Mouse (Mus musculus) testis, adult 2 months (tissue): ENCODE data around the gene Ly6g6d. TPM values are rescaled to one million over a fixed set of nuclear protein-coding genes. Genes with fewer than 3 reads are reported as not detected.

Experiments used
- H3K27ac ChIP-seq: fragments of 200-500 bp; 2 replicates; pipeline ENCODE4 v1.5.1; 2012; ENCODE audit warnings: low read depth, low read length; ENCODE audit not compliant: control insufficient read depth, insufficient read depth
- H3K27me3 ChIP-seq: fragments of 200-500 bp; 2 replicates; pipeline ENCODE4 v1.6.1; 2012; ENCODE audit warnings: mild to moderate bottlenecking, low read length, moderate library complexity; ENCODE audit not compliant: control insufficient read depth, insufficient read depth
- H3K36me3 ChIP-seq: fragments of 200-500 bp; 2 replicates; pipeline ENCODE4 v1.6.1; 2012; ENCODE audit warnings: mild to moderate bottlenecking, low read length; ENCODE audit not compliant: control insufficient read depth, insufficient read depth
- H3K4me1 ChIP-seq: fragments of 200-500 bp; 2 replicates; pipeline ENCODE4 v1.6.1; 2012; ENCODE audit warnings: low read length; ENCODE audit not compliant: control insufficient read depth, insufficient read depth
- H3K4me3 ChIP-seq: fragments of 200-500 bp; 2 replicates; pipeline ENCODE4 v1.5.1; 2012; ENCODE audit warnings: low read depth, mild to moderate bottlenecking, low read length, moderate library complexity, mixed read lengths; ENCODE audit not compliant: control insufficient read depth
- CTCF ChIP-seq: fragments of 200-500 bp; IDR thresholded peaks from 2 replicates; pipeline ENCODE4 v1.5.1; 2012; ENCODE audit warnings: low read depth, mild to moderate bottlenecking, inconsistent platforms, low read length, moderate library complexity; ENCODE audit not compliant: control insufficient read depth, insufficient read depth, insufficient replicate concordance
- POLR2A ChIP-seq: fragments of 200-500 bp; IDR thresholded peaks from 2 replicates; pipeline ENCODE4 v1.6.1; 2012; ENCODE audit warnings: low read depth, mild to moderate bottlenecking, inconsistent platforms, low read length, moderate library complexity; ENCODE audit not compliant: control insufficient read depth
- polyA plus RNA-seq: library from polyadenylated mRNA; depleted of rRNA; stranded (reverse); fragments of >200 nt; gene quantifications from 2 replicates; pipeline ENCODE4 v1.2.3, GENCODE M21; 2012

Gene Ly6g6d
- polyA plus RNA-seq, 1 experiment: 0.85 TPM

- H3K27me3 ChIP-seq: no peaks in the 10 kb centered on the region
- no peaks in the 10 kb centered on the region for H3K36me3 ChIP-seq
- H3K4me3 ChIP-seq: no peak within 1 kb of the TSS
- peaks cover 4% of the 10 kb centered on the region; the same call in 1 of the 2 replicates for H3K4me1 ChIP-seq
- H3K27ac ChIP-seq: no peak within 1 kb of the TSS
- no peak for TF ChIP-seq CTCF
- TF ChIP-seq POLR2A: no peak
These were observed 7.5 kb upstream of the Ly6g6d start, which contains the start of gene Ly6g6f for GRCm38 (mm10) chr17:35085208-35085865. TSS of gene Ly6g6f (minus strand) at chr17:35085610.

- TF ChIP-seq POLR2A (no peak), CTCF (no peak)
These were observed 6.1 kb upstream of the Ly6g6d start for GRCm38 (mm10) chr17:35083929-35084497.

GRCm38 (mm10) chr17:35082841-35083576 is 5.1 kb upstream of the Ly6g6d start:
- TF ChIP-seq CTCF (no peak), POLR2A (no peak)

More at GRCm38 (mm10) chr17:35083929-35084497, 6.1 kb upstream of the Ly6g6d start:
- no peaks in the 10 kb centered on the region for H3K36me3 ChIP-seq
- H3K4me3 ChIP-seq: no peak overlapping the region
- no peaks in the 10 kb centered on the region for H3K27me3 ChIP-seq
- peaks cover 2% of the 10 kb centered on the region; the same call in 1 of the 2 replicates for H3K4me1 ChIP-seq
- no peak overlapping the region for H3K27ac ChIP-seq

GRCm38 (mm10) chr17:35080710-35081109 is 2.8 kb upstream of the Ly6g6d start:
- Histone ChIP-seq H3K4me1 (peaks cover 2% of the 10 kb centered on the region), H3K27me3 (no peaks in the 10 kb centered on the region), H3K4me3 (no peak overlapping the region), H3K36me3 (no peaks in the 10 kb centered on the region), H3K27ac (no peak overlapping the region)
- TF ChIP-seq POLR2A: no peak
- TF ChIP-seq CTCF: no peak

More at GRCm38 (mm10) chr17:35082841-35083576, 5.1 kb upstream of the Ly6g6d start:
- Histone ChIP-seq H3K4me1 (peaks cover 2% of the 10 kb centered on the region; the same call in 1 of the 2 replicates), H3K27me3 (no peaks in the 10 kb centered on the region), H3K27ac (no peak overlapping the region), H3K4me3 (no peak overlapping the region), H3K36me3 (no peaks in the 10 kb centered on the region)

GRCm38 (mm10) chr17:35080248-35080647 is 2.4 kb upstream of the Ly6g6d start:
- no peak overlapping the region for H3K4me3 ChIP-seq
- H3K4me1 ChIP-seq: peaks cover 2% of the 10 kb centered on the region
- no peak overlapping the region for H3K27ac ChIP-seq
- TF ChIP-seq POLR2A: no peak
- no peak for TF ChIP-seq CTCF
- no peaks in the 10 kb centered on the region for H3K27me3 ChIP-seq
- no peaks in the 10 kb centered on the region for H3K36me3 ChIP-seq

DNA sequence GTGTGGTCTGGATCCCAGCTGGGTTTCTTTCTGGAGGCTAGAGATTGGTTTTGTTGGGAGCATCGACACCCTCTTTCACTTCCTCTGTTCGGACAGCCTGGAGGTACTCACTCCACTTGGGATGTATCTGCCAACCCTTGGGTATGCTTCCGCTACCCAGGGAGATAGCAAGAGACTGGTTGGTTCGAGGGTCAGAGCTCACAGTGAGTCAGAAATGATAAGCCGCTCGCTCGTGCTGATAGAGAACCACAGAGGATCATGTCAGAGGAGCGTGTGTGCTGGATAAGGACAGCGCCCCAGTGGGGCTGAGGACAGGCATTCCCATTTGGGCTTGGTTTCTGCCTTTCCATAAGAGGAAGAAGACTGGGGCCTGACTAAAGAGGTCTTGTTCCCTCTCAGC is 1.9 kb upstream of the Ly6g6d start:
- Histone ChIP-seq H3K27ac (no peak overlapping the region), H3K36me3 (no peaks in the 10 kb centered on the region), H3K27me3 (no peaks in the 10 kb centered on the region), H3K4me1 (peaks cover 2% of the 10 kb centered on the region), H3K4me3 (no peak overlapping the region)
- TF ChIP-seq POLR2A: no peak
- TF ChIP-seq CTCF: no peak

DNA sequence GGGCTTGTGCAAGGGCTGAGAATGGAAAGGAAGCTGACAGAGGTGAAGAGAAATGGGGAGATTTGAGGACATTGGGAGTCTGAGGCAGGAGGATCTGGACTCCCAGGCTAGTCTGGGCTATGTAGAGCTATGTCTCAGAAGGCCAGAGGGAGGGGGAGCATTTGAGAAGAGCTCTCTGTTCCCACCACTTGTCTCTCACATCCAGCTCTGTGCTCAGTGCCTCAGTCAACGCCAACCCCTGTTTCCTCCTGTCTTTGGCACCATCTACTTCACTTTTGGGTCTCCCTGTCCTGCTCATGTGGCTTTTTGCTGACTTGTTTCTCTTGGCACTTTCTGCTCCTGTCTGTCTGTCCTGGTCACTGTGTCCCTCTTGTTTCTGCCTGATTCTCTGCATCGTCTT is 580 bp downstream of the Ly6g6d start:
- no peak for TF ChIP-seq POLR2A
- TF ChIP-seq CTCF: no peak
- Histone ChIP-seq H3K4me1 (peaks cover 4% of the 10 kb centered on the region), H3K27me3 (no peaks in the 10 kb centered on the region), H3K4me3 (no peak overlapping the region), H3K36me3 (no peaks in the 10 kb centered on the region), H3K27ac (no peak overlapping the region)
